Mouse (Mus musculus): ENCODE measurements at regions not wholly inside any gene's neighbourhood (a gene's known extent, or its start where the extent isn't known, plus 50 kb on each side); places are given as distances from the start of the nearest gene placed in this dataset.
A peak's percentile ranks its signal among the peaks of the same experiment; 100 is the strongest.

GRCm38 (mm10) chr7:129789461-129789860 lies 197.8 kb downstream of the Wdr11 start:
- Histone ChIP-seq H3K4me3 (ENCODE audit: low read depth, low read length) (no peak overlapping the region), H3K36me3 (ENCODE audit: control insufficient read depth, insufficient read depth, low read length) (no peaks in the 10 kb centered on the region), H3K27ac (replicated peaks; ENCODE audit: low read depth, low read length) (no peak overlapping the region), H3K4me2 (ENCODE audit: low read depth, severe bottlenecking) (no peak overlapping the region), H3K9me3 (ENCODE audit: control insufficient read depth, low read length) (no peaks in the 10 kb centered on the region), H3K27me3 (ENCODE audit: control insufficient read depth, insufficient read depth, low read length) (peaks cover 6% of the 10 kb centered on the region), H3K4me1 (ENCODE audit: control insufficient read depth, insufficient read depth, low read length) (peaks cover 8% of the 10 kb centered on the region), H3K9ac (ENCODE audit: low read length) (no peak overlapping the region)
- 0 out of 2 replicates have a peak, but pooled peaks have one; percentile 51 for ATAC-seq (ENCODE audit: insufficient number of reproducible peaks, low FRiP score, low TSS enrichment, low read depth)
- DNase-seq (ENCODE audit: low spot score) = peak; percentile 56
- 26% methylated on average over 6 of the region's 6 CpGs for WGBS

GRCm38 (mm10) chr7:129790590-129791449 lies 199.2 kb downstream of the Wdr11 start:
- DNase-seq (ENCODE audit: low spot score) (no peak), ATAC-seq (ENCODE audit: insufficient number of reproducible peaks, low FRiP score, low TSS enrichment, low read depth) (no peak)
- Histone ChIP-seq H3K27me3 (ENCODE audit: control insufficient read depth, insufficient read depth, low read length) (peaks cover 4% of the 10 kb centered on the region), H3K4me3 (ENCODE audit: low read depth, low read length) (no peak overlapping the region), H3K4me2 (ENCODE audit: low read depth, severe bottlenecking) (no peak overlapping the region), H3K4me1 (ENCODE audit: control insufficient read depth, insufficient read depth, low read length) (peaks cover 8% of the 10 kb centered on the region), H3K36me3 (ENCODE audit: control insufficient read depth, insufficient read depth, low read length) (no peaks in the 10 kb centered on the region), H3K27ac (replicated peaks; ENCODE audit: low read depth, low read length) (no peak overlapping the region), H3K9me3 (ENCODE audit: control insufficient read depth, low read length) (no peaks in the 10 kb centered on the region), H3K9ac (ENCODE audit: low read length) (no peak overlapping the region)
- WGBS = 46% methylated on average over 6 of the region's 6 CpGs

- H3K27me3 ChIP-seq (ENCODE audit: control insufficient read depth, insufficient read depth, low read length) = peaks cover 4% of the 10 kb centered on the region
- no peak overlapping the region for H3K4me2 ChIP-seq (ENCODE audit: low read depth, severe bottlenecking)
- WGBS = 91% methylated on average over 6 of the region's 6 CpGs
- H3K27ac ChIP-seq (replicated peaks; ENCODE audit: low read depth, low read length) = no peak overlapping the region
- DNase-seq (ENCODE audit: low spot score) = no peak
- no peaks in the 10 kb centered on the region for H3K9me3 ChIP-seq (ENCODE audit: control insufficient read depth, low read length)
- no peak overlapping the region for H3K4me3 ChIP-seq (ENCODE audit: low read depth, low read length)
- ATAC-seq (ENCODE audit: insufficient number of reproducible peaks, low FRiP score, low TSS enrichment, low read depth) = no peak
- peaks cover 8% of the 10 kb centered on the region for H3K4me1 ChIP-seq (ENCODE audit: control insufficient read depth, insufficient read depth, low read length)
- H3K36me3 ChIP-seq (ENCODE audit: control insufficient read depth, insufficient read depth, low read length) = no peaks in the 10 kb centered on the region
- no peak overlapping the region for H3K9ac ChIP-seq (ENCODE audit: low read length)
These were observed 199.8 kb downstream of the Wdr11 start for GRCm38 (mm10) chr7:129791450-129791820.

GRCm38 (mm10) chr7:129793733-129794132 lies 202.1 kb downstream of the Wdr11 start:
- no peak overlapping the region for H3K9ac ChIP-seq (ENCODE audit: low read length)
- H3K4me1 ChIP-seq (ENCODE audit: control insufficient read depth, insufficient read depth, low read length) = peaks cover 8% of the 10 kb centered on the region
- DNase-seq (ENCODE audit: low spot score) (no peak), ATAC-seq (ENCODE audit: insufficient number of reproducible peaks, low FRiP score, low TSS enrichment, low read depth) (no peak)
- no peaks in the 10 kb centered on the region for H3K27me3 ChIP-seq (ENCODE audit: control insufficient read depth, insufficient read depth, low read length)
- H3K36me3 ChIP-seq (ENCODE audit: control insufficient read depth, insufficient read depth, low read length) = no peaks in the 10 kb centered on the region
- 90% methylated on average over 2 of the region's 2 CpGs for WGBS
- H3K9me3 ChIP-seq (ENCODE audit: control insufficient read depth, low read length) = no peaks in the 10 kb centered on the region
- no peak overlapping the region for H3K27ac ChIP-seq (replicated peaks; ENCODE audit: low read depth, low read length)
- H3K4me3 ChIP-seq (ENCODE audit: low read depth, low read length) = no peak overlapping the region
- no peak overlapping the region for H3K4me2 ChIP-seq (ENCODE audit: low read depth, severe bottlenecking)

- no peak overlapping the region for H3K27ac ChIP-seq (replicated peaks; ENCODE audit: low read depth, low read length)
- 92% methylated on average over 5 of the region's 5 CpGs for WGBS
- no peak overlapping the region for H3K4me2 ChIP-seq (ENCODE audit: low read depth, severe bottlenecking)
- no peaks in the 10 kb centered on the region for H3K27me3 ChIP-seq (ENCODE audit: control insufficient read depth, insufficient read depth, low read length)
- DNase-seq (ENCODE audit: low spot score) = no peak
- no peak for ATAC-seq (ENCODE audit: insufficient number of reproducible peaks, low FRiP score, low TSS enrichment, low read depth)
- no peak overlapping the region for H3K9ac ChIP-seq (ENCODE audit: low read length)
- no peaks in the 10 kb centered on the region for H3K9me3 ChIP-seq (ENCODE audit: control insufficient read depth, low read length)
- H3K36me3 ChIP-seq (ENCODE audit: control insufficient read depth, insufficient read depth, low read length) = no peaks in the 10 kb centered on the region
- H3K4me3 ChIP-seq (ENCODE audit: low read depth, low read length) = no peak overlapping the region
- peaks cover 7% of the 10 kb centered on the region for H3K4me1 ChIP-seq (ENCODE audit: control insufficient read depth, insufficient read depth, low read length)
These were observed 202.6 kb downstream of the Wdr11 start for GRCm38 (mm10) chr7:129794276-129794675.

- H3K27me3 ChIP-seq (ENCODE audit: control insufficient read depth, insufficient read depth, low read length) = no peaks in the 10 kb centered on the region
- no peak overlapping the region for H3K4me2 ChIP-seq (ENCODE audit: low read depth, severe bottlenecking)
- H3K36me3 ChIP-seq (ENCODE audit: control insufficient read depth, insufficient read depth, low read length) = no peaks in the 10 kb centered on the region
- no peak for DNase-seq (ENCODE audit: low spot score)
- H3K4me1 ChIP-seq (ENCODE audit: control insufficient read depth, insufficient read depth, low read length) = no peaks in the 10 kb centered on the region
- 93% methylated on average over 5 of the region's 5 CpGs for WGBS
- no peaks in the 10 kb centered on the region for H3K9me3 ChIP-seq (ENCODE audit: control insufficient read depth, low read length)
- no peak overlapping the region for H3K4me3 ChIP-seq (ENCODE audit: low read depth, low read length)
- H3K27ac ChIP-seq (replicated peaks; ENCODE audit: low read depth, low read length) = no peak overlapping the region
- no peak for ATAC-seq (ENCODE audit: insufficient number of reproducible peaks, low FRiP score, low TSS enrichment, low read depth)
- H3K9ac ChIP-seq (ENCODE audit: low read length) = no peak overlapping the region
These were observed 206.9 kb downstream of the Wdr11 start for GRCm38 (mm10) chr7:129798525-129798924.

GRCm38 (mm10) chr7:129800461-129800867 lies 208.8 kb downstream of the Wdr11 start:
- Histone ChIP-seq H3K9ac (ENCODE audit: low read length) (no peak overlapping the region), H3K9me3 (ENCODE audit: control insufficient read depth, low read length) (no peaks in the 10 kb centered on the region), H3K36me3 (ENCODE audit: control insufficient read depth, insufficient read depth, low read length) (no peaks in the 10 kb centered on the region), H3K4me3 (ENCODE audit: low read depth, low read length) (no peak overlapping the region), H3K27ac (replicated peaks; ENCODE audit: low read depth, low read length) (no peak overlapping the region), H3K4me2 (ENCODE audit: low read depth, severe bottlenecking) (no peak overlapping the region), H3K27me3 (ENCODE audit: control insufficient read depth, insufficient read depth, low read length) (no peaks in the 10 kb centered on the region; the same call in 1 of the 2 replicates), H3K4me1 (ENCODE audit: control insufficient read depth, insufficient read depth, low read length) (no peaks in the 10 kb centered on the region)
- 54% methylated on average over 6 of the region's 6 CpGs for WGBS
- no peak for ATAC-seq (ENCODE audit: insufficient number of reproducible peaks, low FRiP score, low TSS enrichment, low read depth)
- no peak for DNase-seq (ENCODE audit: low spot score)

- Histone ChIP-seq H3K27ac (replicated peaks; ENCODE audit: low read depth, low read length) (no peak overlapping the region), H3K27me3 (ENCODE audit: control insufficient read depth, insufficient read depth, low read length) (no peaks in the 10 kb centered on the region; the same call in 1 of the 2 replicates), H3K4me1 (ENCODE audit: control insufficient read depth, insufficient read depth, low read length) (no peaks in the 10 kb centered on the region), H3K4me3 (ENCODE audit: low read depth, low read length) (no peak overlapping the region), H3K4me2 (ENCODE audit: low read depth, severe bottlenecking) (no peak overlapping the region), H3K9ac (ENCODE audit: low read length) (no peak overlapping the region), H3K9me3 (ENCODE audit: control insufficient read depth, low read length) (no peaks in the 10 kb centered on the region), H3K36me3 (ENCODE audit: control insufficient read depth, insufficient read depth, low read length) (no peaks in the 10 kb centered on the region)
- no peak for DNase-seq (ENCODE audit: low spot score)
- ATAC-seq (ENCODE audit: insufficient number of reproducible peaks, low FRiP score, low TSS enrichment, low read depth) = no peak
- WGBS = 77% methylated on average over 2 of the region's 2 CpGs
These were observed 209.8 kb downstream of the Wdr11 start for GRCm38 (mm10) chr7:129801431-129801847.
